Mouse (Mus musculus) kidney, embryonic 14.5 days (tissue): ENCODE measurements around the gene Sorcs1. TPM values are rescaled to one million over a fixed set of nuclear protein-coding genes. Genes with fewer than 3 reads are reported as not detected.
A peak's percentile ranks its signal among the peaks of the same experiment; 100 is the strongest.

Experiments
- ATAC-seq: fragments of 200-750 bp; cut with Nextera tagmentation; 2 replicates; pipeline ENCODE4 v1.8.0; 2017; ENCODE audit warnings: moderate number of reproducible peaks, mild to moderate bottlenecking, moderate TSS enrichment, moderate library complexity; ENCODE audit not compliant: low FRiP score, low TSS enrichment
- H3K27ac ChIP-seq: fragments of 300-500 bp; sonication (generic); 2 replicates; pipeline ENCODE4 v1.5.1; 2014; ENCODE audit warnings: low read depth, mild to moderate bottlenecking, low read length, moderate library complexity, mixed read lengths
- H3K27me3 ChIP-seq: fragments of 300-500 bp; sonication (generic); 2 replicates; pipeline ENCODE4 v1.6.1; 2014; ENCODE audit warnings: mild to moderate bottlenecking, low read length; ENCODE audit not compliant: control insufficient read depth, insufficient read depth
- H3K36me3 ChIP-seq: fragments of 300-500 bp; sonication (generic); 2 replicates; pipeline ENCODE4 v1.6.1; 2014; ENCODE audit warnings: low read length, mixed read lengths; ENCODE audit not compliant: control insufficient read depth, insufficient read depth
- H3K4me1 ChIP-seq: fragments of 300-500 bp; sonication (generic); 2 replicates; pipeline ENCODE4 v1.6.1; 2014; ENCODE audit warnings: low read length, mixed read lengths; ENCODE audit not compliant: control insufficient read depth, insufficient read depth
- H3K4me2 ChIP-seq: fragments of 300-500 bp; sonication (generic); replicated peaks from 2 replicates; pipeline ENCODE4 v1.6.1; 2014; ENCODE audit warnings: low read depth, mild to moderate bottlenecking, low read length
- H3K4me3 ChIP-seq: fragments of 300-500 bp; sonication (generic); 2 replicates; pipeline ENCODE4 v1.5.1; 2014; ENCODE audit warnings: mild to moderate bottlenecking, low read length
- H3K9ac ChIP-seq: fragments of 300-500 bp; sonication (generic); 2 replicates; pipeline ENCODE4 v1.6.1; 2014; ENCODE audit warnings: low read depth, mild to moderate bottlenecking, low read length, moderate library complexity
- H3K9me3 ChIP-seq: fragments of 300-500 bp; sonication (generic); 2 replicates; pipeline ENCODE4 v1.6.1; 2016; ENCODE audit warnings: low read length; ENCODE audit not compliant: control insufficient read depth
- WGBS: fragments of 180-500 bp; shearing (Covaris S2); extraction: QIAGEN DNeasy Blood & Tissue Kit; methylation state at CpG from one replicate; pipeline ENCODE4 v1.1.7; 2014; 5-methylcytosine and 5-hydroxymethylcytosine counted together
- polyA plus RNA-seq: library from polyadenylated mRNA; unstranded; fragments of >200 nt; fragmentation: Nextera tagmentation; extraction: Ambion mirVana; gene quantifications from 2 replicates; pipeline ENCODE4 v1.2.1, GENCODE M21; 2014

Sorcs1 gene
- polyA plus RNA-seq, 1 experiment from 2014 or later = 2.5 TPM

DNA sequence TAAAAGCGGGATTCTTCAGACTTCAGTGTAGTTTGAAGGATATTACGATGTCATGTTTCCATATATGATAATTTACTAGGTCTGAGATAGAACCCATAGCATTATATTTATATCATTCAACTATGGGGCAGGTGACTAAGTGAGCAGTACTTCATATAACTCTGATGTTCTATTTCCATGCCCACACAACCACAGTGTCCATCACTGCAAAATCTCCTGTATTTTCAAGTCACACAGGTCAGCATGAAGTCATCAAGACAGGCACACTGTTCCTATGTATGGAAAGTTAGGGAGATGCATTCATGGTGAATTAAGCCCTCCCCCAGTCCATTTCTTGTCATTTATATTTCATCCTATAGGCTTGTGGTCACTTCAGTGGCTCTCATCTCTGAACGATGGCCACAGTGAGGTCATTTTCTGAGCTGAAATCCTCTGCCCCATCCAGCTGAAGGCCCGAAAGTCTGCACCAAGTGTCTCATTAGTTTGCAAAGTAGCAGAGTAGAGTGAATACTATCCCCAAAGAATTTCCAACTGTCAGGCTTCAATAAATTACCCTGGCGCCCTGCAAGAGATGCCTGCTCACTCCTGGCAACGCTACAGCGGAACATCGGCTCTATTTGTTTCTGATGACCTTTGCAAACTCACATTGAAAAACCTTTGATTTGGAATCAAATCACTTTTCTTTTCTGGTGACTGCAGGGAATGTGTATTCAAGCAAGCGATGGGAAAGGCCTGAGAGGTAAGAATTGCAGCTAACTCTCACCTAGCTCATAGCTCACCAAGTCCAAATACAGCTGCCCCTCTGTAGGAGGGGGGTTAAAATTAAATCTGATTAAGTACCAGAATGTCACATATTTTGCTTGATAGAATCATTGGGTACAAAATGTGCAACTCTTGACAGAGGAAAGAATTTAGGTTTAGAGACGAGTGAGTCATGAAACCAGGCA, 492.4 kb downstream of the Sorcs1 start:
- Histone ChIP-seq H3K4me2 (no peak overlapping the region), H3K9ac (no peak overlapping the region), H3K27ac (no peak overlapping the region), H3K4me3 (no peak overlapping the region), H3K9me3 (no peaks in the 10 kb centered on the region), H3K36me3 (no peaks in the 10 kb centered on the region), H3K4me1 (no peaks in the 10 kb centered on the region), H3K27me3 (no peaks in the 10 kb centered on the region)
- WGBS = 44% methylated on average over 10 of the region's 10 CpGs
- peak; percentile 62; the same call in 1 of the 2 replicates for ATAC-seq

GRCm38 (mm10) chr19:50184901-50185623, 493.4 kb downstream of the Sorcs1 start:
- H3K4me2 ChIP-seq = no peak overlapping the region
- H3K4me3 ChIP-seq = no peak overlapping the region
- no peaks in the 10 kb centered on the region for H3K36me3 ChIP-seq
- no peaks in the 10 kb centered on the region for H3K27me3 ChIP-seq
- 0 out of 2 replicates have a peak, but pooled peaks have one; percentile 57 for ATAC-seq
- H3K4me1 ChIP-seq = no peaks in the 10 kb centered on the region
- H3K9ac ChIP-seq = no peak overlapping the region
- WGBS = 53% methylated on average over 21 of the region's 21 CpGs
- H3K9me3 ChIP-seq = no peaks in the 10 kb centered on the region
- no peak overlapping the region for H3K27ac ChIP-seq

DNA sequence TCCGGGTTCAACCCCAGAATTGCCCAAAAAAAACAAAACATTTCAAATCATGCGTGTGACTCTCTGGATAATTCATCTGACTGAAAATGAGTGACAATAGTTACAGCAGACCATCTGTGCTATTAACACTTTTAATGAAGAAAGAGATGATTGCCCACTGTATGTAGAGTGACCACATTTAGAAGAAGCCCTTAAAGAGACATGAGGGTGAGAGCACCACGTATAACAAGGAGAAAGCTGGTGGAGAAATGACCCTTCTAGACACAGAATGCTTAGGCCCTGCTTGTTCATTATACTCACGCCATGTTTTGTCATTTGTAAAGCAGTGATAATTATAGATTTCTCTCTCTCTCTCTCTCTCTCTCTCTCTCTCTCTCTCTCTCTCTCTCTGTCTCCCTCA, 499.6 kb downstream of the Sorcs1 start:
- no peak overlapping the region for H3K4me3 ChIP-seq
- no peak overlapping the region for H3K4me2 ChIP-seq
- no peak overlapping the region for H3K9ac ChIP-seq
- ATAC-seq = no peak
- no peaks in the 10 kb centered on the region for H3K27me3 ChIP-seq
- 65% methylated on average over 4 of the region's 4 CpGs for WGBS
- no peaks in the 10 kb centered on the region for H3K4me1 ChIP-seq
- no peaks in the 10 kb centered on the region for H3K9me3 ChIP-seq
- H3K36me3 ChIP-seq = no peaks in the 10 kb centered on the region
- H3K27ac ChIP-seq = no peak overlapping the region

GRCm38 (mm10) chr19:50178151-50178550, 500.3 kb downstream of the Sorcs1 start:
- no peak overlapping the region for H3K4me3 ChIP-seq
- no peaks in the 10 kb centered on the region for H3K4me1 ChIP-seq
- no peaks in the 10 kb centered on the region for H3K9me3 ChIP-seq
- H3K27me3 ChIP-seq = no peaks in the 10 kb centered on the region
- ATAC-seq = no peak
- no peak overlapping the region for H3K27ac ChIP-seq
- 73% methylated on average over 4 of the region's 4 CpGs for WGBS
- no peak overlapping the region for H3K4me2 ChIP-seq
- no peaks in the 10 kb centered on the region for H3K36me3 ChIP-seq
- no peak overlapping the region for H3K9ac ChIP-seq

DNA sequence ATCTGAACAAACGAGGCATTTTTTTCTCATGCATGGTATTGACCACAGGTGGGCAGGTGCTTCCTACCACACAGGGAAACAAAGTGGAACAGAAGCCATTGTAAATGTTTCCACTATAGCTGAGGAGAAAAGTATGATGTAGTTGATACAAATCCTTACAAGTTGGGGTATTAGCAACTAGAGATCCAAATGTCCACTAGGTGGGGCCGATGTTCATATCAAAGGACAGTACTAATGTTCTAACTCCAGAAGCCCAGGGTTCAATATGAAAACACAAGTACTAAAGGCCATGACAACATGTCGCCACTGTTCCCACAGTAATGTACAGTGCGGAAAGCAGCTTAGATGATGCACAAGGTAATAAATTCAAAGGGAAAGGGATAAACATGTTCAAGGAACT, 506.6 kb downstream of the Sorcs1 start:
- WGBS = 79% methylated on average over 4 of the region's 4 CpGs
- H3K4me1 ChIP-seq = no peaks in the 10 kb centered on the region
- no peaks in the 10 kb centered on the region for H3K27me3 ChIP-seq
- no peak for ATAC-seq
- H3K4me3 ChIP-seq = no peak overlapping the region
- no peak overlapping the region for H3K27ac ChIP-seq
- no peaks in the 10 kb centered on the region for H3K36me3 ChIP-seq
- no peaks in the 10 kb centered on the region for H3K9me3 ChIP-seq
- H3K9ac ChIP-seq = no peak overlapping the region
- no peak overlapping the region for H3K4me2 ChIP-seq

DNA sequence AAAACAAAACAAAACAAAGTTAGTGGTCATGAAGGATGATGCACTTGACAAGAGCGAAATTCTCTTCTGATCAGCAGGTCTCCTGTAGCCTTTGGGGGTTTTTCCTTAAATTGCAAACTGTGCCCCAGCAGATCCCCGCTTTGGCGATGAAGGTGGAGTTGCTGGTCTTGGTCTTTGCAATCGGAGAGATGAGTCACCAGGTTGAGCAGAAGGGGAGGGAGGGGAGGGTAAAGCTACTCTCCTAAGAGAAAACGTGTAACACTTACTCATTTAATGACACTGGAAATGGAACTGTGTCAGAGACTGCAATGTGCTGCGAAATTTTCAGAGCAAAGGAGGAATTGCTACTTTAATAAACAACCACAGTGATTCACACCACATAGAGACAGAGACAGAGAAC, 527.3 kb downstream of the Sorcs1 start:
- Histone ChIP-seq H3K4me3 (no peak overlapping the region), H3K36me3 (no peaks in the 10 kb centered on the region), H3K4me1 (no peaks in the 10 kb centered on the region), H3K27ac (no peak overlapping the region), H3K27me3 (no peaks in the 10 kb centered on the region), H3K4me2 (no peak overlapping the region), H3K9me3 (no peaks in the 10 kb centered on the region), H3K9ac (no peak overlapping the region)
- WGBS = 73% methylated on average over 6 of the region's 6 CpGs
- no peak for ATAC-seq

- no peak overlapping the region for H3K9ac ChIP-seq
- no peak overlapping the region for H3K27ac ChIP-seq
- no peak overlapping the region for H3K4me2 ChIP-seq
- H3K27me3 ChIP-seq = no peaks in the 10 kb centered on the region
- 20% methylated on average over 3 of the region's 3 CpGs for WGBS
- no peaks in the 10 kb centered on the region for H3K4me1 ChIP-seq
- no peaks in the 10 kb centered on the region for H3K9me3 ChIP-seq
- ATAC-seq = no peak
- no peak overlapping the region for H3K4me3 ChIP-seq
- H3K36me3 ChIP-seq = no peaks in the 10 kb centered on the region
These were observed 532.5 kb downstream of the Sorcs1 start for GRCm38 (mm10) chr19:50145919-50146318.

DNA sequence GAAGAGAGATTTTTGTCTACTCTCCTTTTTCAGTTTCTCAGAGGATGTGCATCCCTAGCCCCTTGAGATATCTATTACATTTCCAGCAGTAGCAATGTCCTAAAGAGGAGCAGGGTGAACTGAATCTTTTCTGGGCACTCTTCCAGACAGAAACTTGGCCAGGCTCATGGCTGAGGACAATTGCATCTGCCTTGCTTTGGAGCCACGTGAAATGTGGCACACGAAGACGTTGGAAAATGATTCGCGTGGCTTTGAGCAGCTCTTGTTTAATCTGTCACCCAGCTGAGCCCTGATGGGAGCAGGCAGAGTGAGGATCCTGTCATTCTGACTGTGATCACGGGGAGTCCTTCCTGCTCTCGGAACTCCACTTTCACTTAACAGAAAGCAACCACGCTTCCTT, 536.6 kb downstream of the Sorcs1 start:
- Histone ChIP-seq H3K36me3 (no peaks in the 10 kb centered on the region), H3K27me3 (no peaks in the 10 kb centered on the region), H3K27ac (no peak overlapping the region), H3K9me3 (no peaks in the 10 kb centered on the region), H3K4me3 (no peak overlapping the region), H3K4me2 (no peak overlapping the region), H3K9ac (no peak overlapping the region), H3K4me1 (no peaks in the 10 kb centered on the region)
- no peak for ATAC-seq
- WGBS = 67% methylated on average over 8 of the region's 8 CpGs

DNA sequence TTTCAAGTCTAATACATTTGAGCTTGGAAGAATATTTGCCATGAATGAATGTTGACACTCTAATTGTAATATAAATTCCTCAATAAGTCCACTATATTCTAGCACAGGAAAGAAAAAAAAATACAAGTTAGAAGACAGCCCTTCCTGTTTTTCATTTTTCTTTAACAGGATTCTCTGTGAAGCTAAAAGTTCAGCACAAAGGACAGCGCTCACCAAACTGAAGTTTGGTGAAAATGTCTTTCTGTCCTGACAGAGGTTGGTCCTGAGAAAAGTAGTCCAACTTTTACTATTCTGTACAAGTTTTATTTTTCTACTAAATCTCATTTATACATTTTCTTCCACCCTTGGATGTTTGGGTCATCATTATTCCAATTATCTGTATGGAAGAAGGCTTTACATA, 543.8 kb downstream of the Sorcs1 start:
- H3K4me2 ChIP-seq = no peak overlapping the region
- H3K4me3 ChIP-seq = no peak overlapping the region
- no peaks in the 10 kb centered on the region for H3K27me3 ChIP-seq
- no peak for ATAC-seq
- H3K9me3 ChIP-seq = no peaks in the 10 kb centered on the region
- H3K36me3 ChIP-seq = no peaks in the 10 kb centered on the region
- H3K9ac ChIP-seq = no peak overlapping the region
- WGBS = 74% methylated on average over 1 of the region's 1 CpGs
- H3K27ac ChIP-seq = no peak overlapping the region
- H3K4me1 ChIP-seq = no peaks in the 10 kb centered on the region
